Mouse (Mus musculus) urinary bladder, postnatal 4 days (tissue): Measurements from ENCODE around the gene Ctc1.
"Not testable (repeated sequence)": the region's sequence is repeated elsewhere in the genome, so short reads cannot be mapped to it uniquely, and the experiment has no call there.

ENCODE experiments used
- DNase-seq, 2 experiments: peaks; one replicate each; pipeline ENCODE4 v3.0.0; 2021 to 2022; ENCODE audit warnings: low spot score in 2 of 2

Ctc1 gene

GRCm38 (mm10) chr11:69008182-69009121, 7.3 kb upstream of the Ctc1 start, which contains the start of gene Pfas:
Gene Pfas (minus strand): TSS chr11:69008460.
- DNase-seq = peak; percentile 86 to 94

- DNase-seq = no peak
Measured at GRCm38 (mm10) chr11:69009508-69009907, 6.2 kb upstream of the Ctc1 start.

DNA sequence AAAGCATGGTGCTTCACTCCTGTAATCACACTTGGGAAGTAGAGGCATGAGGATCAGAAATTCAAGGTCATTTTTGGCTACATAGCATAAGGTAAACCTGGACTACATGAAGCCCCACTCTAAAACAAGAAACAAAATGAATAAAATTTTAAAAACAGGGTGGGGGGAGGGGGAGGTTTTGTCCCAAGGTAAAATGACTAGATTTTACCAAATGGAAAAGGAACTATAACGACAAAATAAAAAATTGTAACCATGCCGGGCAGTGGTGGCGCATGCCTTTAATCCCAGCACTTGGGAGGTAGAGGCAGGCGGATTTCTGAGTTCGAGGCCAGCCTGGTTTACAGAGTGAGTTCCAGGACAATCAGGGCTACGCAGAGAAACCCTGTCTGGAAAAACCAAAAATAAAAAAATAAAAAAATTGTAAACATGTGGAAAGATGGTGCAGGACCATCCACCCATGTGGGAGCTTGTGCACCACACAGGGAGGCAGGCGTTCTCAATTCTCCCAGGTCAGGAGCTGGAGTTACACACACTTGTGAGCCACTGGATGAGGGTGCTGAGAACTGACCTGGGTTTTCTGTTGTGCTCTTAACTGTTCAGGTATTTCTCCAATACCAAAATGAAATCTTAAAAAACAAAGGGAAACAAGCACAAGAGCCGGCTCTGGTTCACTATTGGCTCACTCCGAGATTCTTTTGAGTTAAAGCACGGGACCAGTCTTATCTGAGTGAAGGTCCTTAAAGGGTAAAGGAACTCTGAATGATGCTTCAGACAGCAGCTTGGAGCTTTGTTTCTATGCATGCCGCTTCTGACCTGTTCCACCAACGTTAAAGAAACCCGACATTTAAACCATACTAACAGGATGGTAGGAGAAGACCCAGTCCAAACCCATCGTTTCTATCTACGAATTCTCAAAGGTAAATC, 5.0 kb upstream of the Ctc1 start:
- DNase-seq = no peak

- not testable (repeated sequence) for DNase-seq
Measured at GRCm38 (mm10) chr11:69011445-69011844, 4.3 kb upstream of the Ctc1 start.

DNA sequence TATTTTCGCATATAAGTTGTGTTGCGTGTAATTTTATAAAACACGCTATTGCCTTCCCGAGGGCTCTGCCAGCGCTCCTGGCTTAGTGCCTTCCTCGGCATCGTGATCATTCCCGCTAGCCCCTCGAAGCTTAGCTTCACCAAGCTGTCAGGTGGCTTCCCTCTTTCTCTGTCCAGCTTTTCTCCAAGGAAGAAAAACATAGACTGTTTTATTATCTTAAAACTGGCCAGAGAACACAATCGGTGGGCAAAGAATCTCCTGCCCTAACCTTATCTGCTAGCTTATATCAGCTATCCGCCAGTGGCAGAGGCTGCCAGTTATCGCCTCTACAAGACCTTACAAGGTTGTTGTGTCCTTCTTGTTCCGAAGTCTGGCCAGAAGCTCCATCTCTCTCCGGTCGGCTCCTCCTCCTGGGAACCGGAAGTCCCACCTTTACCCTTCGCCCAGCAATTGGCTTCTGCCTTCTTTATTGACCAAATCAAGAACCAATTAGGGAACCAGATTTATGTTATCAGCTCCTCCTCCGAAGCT, 3.6 kb upstream of the Ctc1 start:
- peak; percentile 78 to 80 for DNase-seq

GRCm38 (mm10) chr11:69016755-69017154, 1.0 kb downstream of the Ctc1 start:
- DNase-seq = no peak

GRCm38 (mm10) chr11:69020691-69021090, 5.0 kb downstream of the Ctc1 start:
- no peak for DNase-seq

DNA sequence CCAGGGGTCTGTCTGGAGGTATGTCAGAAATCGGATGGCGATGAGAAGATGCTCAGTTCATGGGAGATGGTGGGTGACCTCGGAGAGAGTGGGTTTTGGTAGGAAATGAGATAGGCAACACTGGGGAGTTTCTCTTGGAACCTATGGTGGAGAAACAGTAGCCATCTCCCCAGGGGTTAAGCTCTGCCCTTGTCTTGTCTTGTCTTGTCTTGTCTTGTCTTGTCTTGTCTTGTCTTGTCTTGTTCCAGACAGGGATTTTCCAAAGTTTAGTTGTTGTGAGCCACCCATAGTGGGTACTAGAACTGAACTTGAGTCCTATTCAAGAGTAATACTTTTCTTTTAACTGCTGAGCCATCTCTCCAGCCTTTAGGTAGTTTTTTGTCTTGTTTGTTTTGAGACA, 10.9 kb downstream of the Ctc1 start:
- DNase-seq = no peak

DNA sequence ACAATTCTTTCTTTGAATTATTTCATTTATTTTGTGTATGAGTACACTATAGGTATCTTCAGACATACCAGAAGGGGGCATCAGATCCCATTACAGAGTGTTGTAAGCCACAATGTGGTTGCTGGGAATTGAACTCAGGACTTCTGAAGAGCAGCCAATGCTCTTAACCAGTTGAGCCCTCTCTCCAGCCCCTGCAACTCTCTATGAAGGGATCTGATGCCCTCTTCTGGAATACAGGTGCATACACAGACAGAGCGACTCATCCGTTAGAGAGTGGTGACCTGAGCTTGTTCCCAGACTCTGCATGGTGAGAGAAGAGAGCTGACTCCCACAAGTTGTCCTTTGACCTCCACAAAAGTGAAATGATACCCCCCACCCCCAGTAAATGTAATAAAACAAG, 13.1 kb downstream of the Ctc1 start:
- no peak for DNase-seq

GRCm38 (mm10) chr11:69033552-69033951, 17.8 kb downstream of the Ctc1 start:
- DNase-seq = no peak

DNA sequence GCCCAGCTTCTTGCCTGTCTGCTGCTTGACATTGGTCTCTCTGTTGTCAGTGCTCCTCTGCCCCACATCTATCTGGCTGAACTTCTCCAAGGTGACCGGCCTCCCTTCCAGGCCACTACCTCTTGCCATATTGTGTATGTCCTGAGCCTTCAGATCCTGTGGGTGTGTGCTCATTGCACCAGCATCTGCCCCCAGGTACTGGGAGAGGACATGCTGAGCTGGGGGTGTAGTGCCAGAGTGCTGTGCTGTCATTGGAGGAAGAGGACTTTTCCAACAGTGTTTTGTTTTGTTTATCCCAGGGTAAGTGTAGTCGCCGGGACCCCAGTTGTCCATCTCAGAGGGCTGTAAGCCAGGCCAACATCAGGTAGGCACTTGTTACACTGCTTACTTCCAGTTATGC, 18.9 kb downstream of the Ctc1 start:
- no peak for DNase-seq

DNA sequence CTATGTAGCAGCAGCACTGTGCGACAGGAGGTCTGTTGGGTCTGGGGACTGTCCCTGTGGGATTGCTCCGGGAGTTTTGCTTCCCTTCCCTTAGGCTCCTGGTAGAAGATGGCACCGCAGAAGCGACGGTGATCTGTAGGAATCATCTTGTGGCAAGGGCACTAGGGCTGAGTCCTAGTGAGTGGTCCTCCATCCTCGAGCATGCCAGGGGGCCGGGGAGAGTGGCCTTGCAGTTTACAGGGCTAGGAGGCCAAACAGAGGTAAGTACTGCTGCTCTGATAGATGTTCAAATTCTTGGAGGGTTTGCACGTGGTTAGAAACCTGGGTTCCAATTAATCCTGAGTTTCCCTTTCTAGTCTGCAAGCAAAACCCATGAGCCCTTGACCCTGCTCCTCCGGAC, 19.7 kb downstream of the Ctc1 start:
- no peak for DNase-seq

GRCm38 (mm10) chr11:69035849-69036248, 20.1 kb downstream of the Ctc1 start:
- peak; percentile 78 to 83 for DNase-seq

DNA sequence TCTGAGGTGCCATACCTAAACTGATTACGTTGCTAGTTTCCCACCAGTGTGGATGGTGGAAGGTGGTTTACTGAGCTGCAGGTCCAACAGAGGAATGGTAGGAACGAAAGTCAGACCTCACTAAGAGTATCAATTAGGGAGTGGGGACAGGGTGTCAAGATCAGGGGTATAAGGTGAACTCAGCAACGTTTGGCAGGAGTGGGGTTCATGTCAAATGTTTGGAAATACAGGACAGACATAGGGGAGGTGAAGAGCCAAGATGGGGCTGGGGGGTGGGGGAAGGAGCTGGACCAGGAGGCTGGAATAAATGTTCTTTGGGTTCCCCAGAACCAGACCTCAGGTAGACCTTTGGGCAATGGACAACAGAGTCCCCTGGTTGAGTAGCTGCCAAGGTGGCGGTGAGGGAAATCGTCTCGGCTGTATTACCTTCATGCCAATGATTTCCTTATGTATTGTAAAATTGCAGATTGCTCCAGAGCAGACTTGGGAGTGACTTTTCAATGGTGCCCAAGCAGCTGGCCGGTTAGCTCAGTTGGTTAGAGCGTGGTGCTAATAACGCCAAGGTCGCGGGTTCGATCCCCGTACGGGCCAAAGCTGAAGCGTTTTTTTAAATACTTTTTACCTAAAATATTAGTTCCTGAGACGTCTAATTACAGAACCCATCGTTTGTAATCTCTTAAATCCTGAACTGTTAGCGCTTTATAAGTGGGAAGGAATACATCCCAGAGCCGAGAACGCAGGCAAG, 20.9 kb downstream of the Ctc1 start:
- DNase-seq = peak; percentile 64 to 77

GRCm38 (mm10) chr11:69037231-69038061, 21.7 kb downstream of the Ctc1 start:
- peak in 1 of 2 experiments; percentile 50 for DNase-seq

DNA sequence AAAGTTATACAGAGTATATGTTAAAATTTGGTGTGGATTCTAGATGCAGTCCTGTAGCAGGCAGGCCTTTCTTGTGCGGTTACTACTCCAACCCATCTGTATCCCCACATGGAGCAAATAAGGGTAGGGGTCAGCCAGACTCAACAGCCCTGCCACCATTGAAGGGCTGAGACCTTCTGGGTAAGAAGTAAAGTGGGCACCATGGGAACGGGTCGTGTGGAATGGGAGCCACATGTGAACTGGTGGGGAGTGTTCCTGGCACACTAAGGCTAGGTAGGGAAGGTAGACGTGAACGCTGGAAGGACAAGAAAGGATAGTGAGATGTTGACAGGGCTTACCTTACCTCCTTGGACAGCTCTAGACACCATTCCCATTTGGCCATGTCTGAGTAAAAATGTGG, 22.5 kb downstream of the Ctc1 start:
- no peak for DNase-seq

GRCm38 (mm10) chr11:69045531-69046394, 30.1 kb downstream of the Ctc1 start, which contains the start of gene Aurkb:
Gene Aurkb (plus strand): TSS chr11:69045647.
- peak; percentile 68 to 85 for DNase-seq

DNA sequence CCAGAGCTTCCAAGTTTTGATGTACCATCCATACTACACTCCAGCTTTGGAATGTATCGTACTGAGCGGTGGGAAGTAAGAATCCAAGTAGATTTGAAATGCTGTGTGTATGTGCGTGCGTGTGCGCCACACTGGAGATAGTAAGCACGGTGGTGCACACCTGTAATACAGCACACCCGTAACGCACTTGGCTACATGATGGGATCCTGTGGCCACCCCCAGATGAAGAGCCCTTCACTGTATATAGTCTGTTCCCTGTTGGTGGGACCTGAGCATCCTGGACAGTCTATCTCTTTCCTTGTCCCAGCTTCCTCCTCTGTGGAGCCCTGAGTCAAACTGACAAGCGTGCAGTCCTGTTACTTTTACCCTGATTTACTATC, 30.7 kb downstream of the Ctc1 start:
- DNase-seq = no peak

- DNase-seq = no peak
Measured at GRCm38 (mm10) chr11:69047592-69047991, 31.9 kb downstream of the Ctc1 start.
